Mouse (Mus musculus): ENCODE data around the gene Pde11a. TPM values are rescaled to one million over a fixed set of nuclear protein-coding genes. Genes with fewer than 3 reads are reported as not detected.

Gene Pde11a
- polyA plus RNA-seq, 1 experiment, result 0.83 TPM

DNA sequence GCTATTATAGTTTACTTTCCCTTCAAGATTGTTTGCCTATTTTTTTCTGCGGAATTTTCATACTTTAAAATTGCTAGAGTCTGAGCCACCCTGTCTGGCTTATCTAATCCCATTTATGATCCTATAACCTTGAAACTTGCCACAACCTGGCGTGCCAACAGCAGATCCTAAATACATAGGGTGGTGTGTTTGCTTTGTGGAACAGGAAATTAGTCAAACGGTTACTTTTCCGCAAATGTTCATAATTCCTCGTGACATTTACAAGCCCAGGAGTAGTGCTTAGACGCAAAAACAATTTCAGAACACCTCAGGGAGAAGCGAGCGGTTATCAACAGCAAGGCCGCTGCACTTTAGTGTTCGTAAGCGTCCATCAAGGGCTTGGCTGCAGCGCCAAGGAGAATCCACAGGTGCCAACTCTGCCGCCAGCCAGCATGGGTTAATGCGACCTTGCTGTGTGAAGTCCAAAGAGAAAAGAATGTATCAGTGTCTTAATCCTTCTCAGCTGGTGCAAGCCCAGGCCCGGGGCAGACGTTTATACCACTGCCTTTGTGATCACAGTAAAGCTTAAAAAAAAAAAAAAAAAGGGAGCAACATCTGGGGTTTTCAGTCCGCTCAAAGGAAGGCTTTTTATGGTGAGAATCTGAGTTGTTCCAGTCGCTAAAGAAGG lies 379.3 kb downstream of the Pde11a start:
- Histone ChIP-seq H3K4me3 (ENCODE audit: insufficient read depth, low read depth, low read length) (no peak overlapping the region), H3K27ac (ENCODE audit: insufficient read depth, low read depth, low read length) (no peak overlapping the region), H3K27me3 (replicated peaks; ENCODE audit: control insufficient read depth, insufficient read depth, low read length) (no peaks in the 10 kb centered on the region), H3K4me1 (ENCODE audit: control insufficient read depth, insufficient read depth, low read length) (no peaks in the 10 kb centered on the region), H3K36me3 (ENCODE audit: control insufficient read depth, insufficient read depth, low read length) (no peaks in the 10 kb centered on the region)
- WGBS, result 64% methylated on average over 18 of the region's 18 CpGs
- DNase-seq, result no peak
- TF ChIP-seq POLR2A (IDR thresholded peaks at IDR 0.05; ENCODE audit: low read depth, low read length), result no peak
- TF ChIP-seq CTCF (conservative IDR thresholded peaks at IDR 0.05; ENCODE audit: insufficient read depth, insufficient read length, low read depth, low read length), result no peak

DNA sequence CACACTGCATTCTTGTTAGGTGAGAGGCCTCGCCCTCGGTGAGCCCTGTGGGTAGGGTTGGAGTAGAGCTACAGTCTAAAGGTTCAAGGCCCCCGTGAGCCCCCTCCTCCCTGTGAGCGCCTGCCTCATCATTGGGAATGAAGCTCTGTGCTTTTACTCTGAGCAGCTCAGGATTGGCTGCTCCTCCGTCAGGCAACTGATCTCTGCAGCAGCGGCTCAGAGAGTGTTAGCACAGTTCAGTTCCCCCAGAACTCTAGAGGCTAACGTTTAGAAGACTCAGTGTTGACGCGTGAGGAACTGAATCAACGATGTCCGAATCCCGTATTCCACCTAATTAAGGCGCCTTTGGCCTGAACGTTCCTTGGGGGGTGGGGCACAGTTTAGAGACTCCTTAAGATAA lies 382.9 kb downstream of the Pde11a start:
- Histone ChIP-seq H3K36me3 (ENCODE audit: control insufficient read depth, insufficient read depth, low read length) (no peaks in the 10 kb centered on the region), H3K27ac (ENCODE audit: insufficient read depth, low read depth, low read length) (no peak overlapping the region), H3K4me1 (ENCODE audit: control insufficient read depth, insufficient read depth, low read length) (no peaks in the 10 kb centered on the region), H3K27me3 (replicated peaks; ENCODE audit: control insufficient read depth, insufficient read depth, low read length) (no peaks in the 10 kb centered on the region), H3K4me3 (ENCODE audit: insufficient read depth, low read depth, low read length) (no peak overlapping the region)
- no peak for DNase-seq
- 61% methylated on average over 14 of the region's 14 CpGs for WGBS
- no peak for TF ChIP-seq CTCF (conservative IDR thresholded peaks at IDR 0.05; ENCODE audit: insufficient read depth, insufficient read length, low read depth, low read length)
- no peak for TF ChIP-seq POLR2A (IDR thresholded peaks at IDR 0.05; ENCODE audit: low read depth, low read length)

DNA sequence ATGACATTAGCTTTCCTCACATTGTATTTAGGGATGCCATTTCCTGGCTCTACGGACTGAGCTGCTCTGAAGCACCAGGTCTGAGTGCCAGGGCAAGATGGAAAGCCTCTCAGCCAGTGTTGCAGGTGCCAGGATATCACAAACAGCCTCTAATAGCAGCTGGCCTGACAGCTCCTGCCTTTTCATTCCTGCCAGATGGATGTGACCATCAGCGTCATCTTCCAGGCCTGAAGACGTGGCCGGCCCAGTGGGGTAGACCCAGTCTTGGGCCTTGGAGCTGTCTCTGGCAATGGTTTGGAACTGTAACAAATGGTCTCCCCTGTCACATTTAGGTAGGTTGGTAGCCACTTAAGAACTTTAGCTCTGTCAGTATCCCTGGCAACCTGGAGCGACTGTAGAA lies 385.3 kb downstream of the Pde11a start:
- 94% methylated on average over 5 of the region's 5 CpGs for WGBS
- TF ChIP-seq POLR2A (IDR thresholded peaks at IDR 0.05; ENCODE audit: low read depth, low read length) (no peak), CTCF (conservative IDR thresholded peaks at IDR 0.05; ENCODE audit: insufficient read depth, insufficient read length, low read depth, low read length) (no peak)
- no peaks in the 10 kb centered on the region for H3K4me1 ChIP-seq (ENCODE audit: control insufficient read depth, insufficient read depth, low read length)
- H3K4me3 ChIP-seq (ENCODE audit: insufficient read depth, low read depth, low read length), result no peak overlapping the region
- H3K27me3 ChIP-seq (replicated peaks; ENCODE audit: control insufficient read depth, insufficient read depth, low read length), result no peaks in the 10 kb centered on the region
- H3K36me3 ChIP-seq (ENCODE audit: control insufficient read depth, insufficient read depth, low read length), result no peaks in the 10 kb centered on the region
- DNase-seq, result no peak
- no peak overlapping the region for H3K27ac ChIP-seq (ENCODE audit: insufficient read depth, low read depth, low read length)

DNA sequence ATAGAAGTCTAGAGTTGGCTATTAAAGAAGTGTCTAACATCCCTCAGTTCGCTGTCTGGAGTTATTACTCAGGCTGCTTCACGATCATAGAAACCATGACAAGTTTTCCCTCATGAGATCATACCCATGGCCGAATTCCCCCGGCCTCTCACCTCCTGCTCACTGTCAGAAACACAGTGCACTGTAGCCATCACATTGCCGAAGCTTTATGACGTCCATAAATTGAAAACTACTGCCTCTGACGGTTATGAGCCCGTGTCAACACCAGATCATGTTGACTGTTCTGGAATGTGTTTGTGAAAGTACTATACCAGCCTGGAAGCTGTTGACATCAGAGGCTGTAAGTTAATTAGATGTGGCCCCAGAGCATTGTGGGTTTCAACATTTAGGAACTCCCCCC lies 387.9 kb downstream of the Pde11a start:
- no peak overlapping the region for H3K4me3 ChIP-seq (ENCODE audit: insufficient read depth, low read depth, low read length)
- H3K36me3 ChIP-seq (ENCODE audit: control insufficient read depth, insufficient read depth, low read length), result no peaks in the 10 kb centered on the region
- H3K4me1 ChIP-seq (ENCODE audit: control insufficient read depth, insufficient read depth, low read length), result no peaks in the 10 kb centered on the region
- no peak overlapping the region for H3K27ac ChIP-seq (ENCODE audit: insufficient read depth, low read depth, low read length)
- 77% methylated on average over 8 of the region's 8 CpGs for WGBS
- TF ChIP-seq POLR2A (IDR thresholded peaks at IDR 0.05; ENCODE audit: low read depth, low read length) (no peak), CTCF (conservative IDR thresholded peaks at IDR 0.05; ENCODE audit: insufficient read depth, insufficient read length, low read depth, low read length) (no peak)
- no peaks in the 10 kb centered on the region for H3K27me3 ChIP-seq (replicated peaks; ENCODE audit: control insufficient read depth, insufficient read depth, low read length)
- no peak for DNase-seq

Other genes starting within 250 kb of the Pde11a start
- gene Cyct, start 21.7 kb upstream of the Pde11a start, polyA plus RNA-seq (2012; rRNA removed), result not detected in 2 replicates
- gene Rbm45, start 31.2 kb upstream of the Pde11a start, polyA plus RNA-seq (2012; rRNA removed), result 8.3 and 8.9 TPM in 2 replicates
- gene Osbpl6, start 67.7 kb upstream of the Pde11a start, polyA plus RNA-seq (2012; rRNA removed), result 35.1 and 41.2 TPM in 2 replicates